Mouse (Mus musculus): ENCODE measurements at regions not wholly inside any gene's neighbourhood (a gene's known extent, or its start where the extent isn't known, plus 50 kb on each side); places are given as distances from the start of the nearest gene placed in this dataset.

GRCm38 (mm10) chr8:12492461-12492860 is 80.4 kb upstream of the Spaca7 start:
- TF ChIP-seq CTCF (IDR thresholded peaks at IDR 0.05; ENCODE audit: extremely low read depth, insufficient read depth, low read length) (no peak), POLR2A (IDR thresholded peaks at IDR 0.05; ENCODE audit: extremely low read depth, insufficient read depth, low read length) (no peak)

Measured in cortical plate, adult 2 months (tissue).